Mouse (Mus musculus): ENCODE measurements around the gene Prmt3.

GRCm38 (mm10) chr7:49809562-49809961, 31.4 kb downstream of the Prmt3 start:
- TF ChIP-seq CTCF (IDR thresholded peaks at IDR 0.05; ENCODE audit: control insufficient read depth, insufficient read depth, low read length) (no peak), POLR2A (IDR thresholded peaks at IDR 0.05; ENCODE audit: borderline replicate concordance, control insufficient read depth, low read depth, low read length) (no peak)

Data from bone marrow, adult 2 months (tissue).